Mouse (Mus musculus) C2C12 (cell line): ENCODE results near the gene Clstn2. TPM values are rescaled to one million over a fixed set of nuclear protein-coding genes. Genes with fewer than 3 reads are reported as not detected.

ENCODE experiments used
- H3K27me3 ChIP-seq: one replicate; pipeline ENCODE4 v1.6.1; 2011; ENCODE audit not compliant: control insufficient read depth, insufficient read depth, insufficient read length
- H3K36me3 ChIP-seq: one replicate; pipeline ENCODE4 v1.6.1; 2011; ENCODE audit not compliant: control insufficient read depth, insufficient read depth
- H3K4me3 ChIP-seq: one replicate; pipeline ENCODE4 v1.5.1; 2011; ENCODE audit warnings: mild to moderate bottlenecking, control low read depth; ENCODE audit not compliant: poor library complexity, insufficient read depth, severe bottlenecking
- H3K79me2 ChIP-seq: one replicate; pipeline ENCODE4 v1.6.1; 2011; ENCODE audit not compliant: control insufficient read depth, insufficient read depth
- H3K79me3 ChIP-seq: one replicate; pipeline ENCODE4 v1.6.1; 2011; ENCODE audit warnings: low read depth, control low read depth
- H3ac ChIP-seq: one replicate; pipeline ENCODE3; 2011; ENCODE audit warnings: low read depth; ENCODE audit not compliant: control insufficient read depth, insufficient read length
- CEBPB ChIP-seq: IDR thresholded peaks from one replicate; pipeline ENCODE4 v1.6.1; 2011; ENCODE audit warnings: low read depth, mild to moderate bottlenecking, control low read depth, moderate library complexity
- CTCF ChIP-seq: IDR thresholded peaks from one replicate; pipeline ENCODE4 v1.5.1; 2011; ENCODE audit not compliant: control insufficient read depth, insufficient read depth, insufficient read length
- FOSL1 ChIP-seq: IDR thresholded peaks from one replicate; pipeline ENCODE4 v1.8.0; 2011; ENCODE audit warnings: mild to moderate bottlenecking, low read length; ENCODE audit not compliant: poor library complexity, insufficient read depth, severe bottlenecking
- MAX ChIP-seq: IDR thresholded peaks from one replicate; pipeline ENCODE4 v1.6.1; 2011; ENCODE audit warnings: mild to moderate bottlenecking, control low read depth
- MYOD1 ChIP-seq: IDR thresholded peaks from one replicate; pipeline ENCODE4 v1.6.1; 2011; ENCODE audit warnings: low read depth; ENCODE audit not compliant: control insufficient read depth, insufficient read length
- MYOG ChIP-seq: IDR thresholded peaks from one replicate; pipeline ENCODE4 v1.6.1; 2011; ENCODE audit not compliant: control insufficient read depth, insufficient read length; ENCODE audit errors: extremely low read depth
- USF1 ChIP-seq: IDR thresholded peaks from one replicate; pipeline ENCODE4 v1.6.1; 2011; ENCODE audit warnings: low read depth, mild to moderate bottlenecking, control low read depth, moderate library complexity
- polyA plus RNA-seq: library from polyadenylated mRNA; unstranded; fragments of >200 nt; fragmentation: generic; extraction: Trizol; gene quantifications from one replicate; pipeline ENCODE4 v1.2.1, GENCODE M21; 2012; ENCODE audit warnings: missing spikeins

The Clstn2 gene
- polyA plus RNA-seq, 1 experiment = 0.01 TPM

GRCm38 (mm10) chr9:98031898-98032572, 946 bp downstream of the Clstn2 start:
- TF ChIP-seq CTCF = no peak
- no peak for TF ChIP-seq USF1
- TF ChIP-seq MAX = no peak
- no peak for TF ChIP-seq MYOD1
- TF ChIP-seq FOSL1 = no peak
- TF ChIP-seq MYOG = no peak
- TF ChIP-seq CEBPB = no peak
- Histone ChIP-seq H3K27me3 (no peaks in the 10 kb centered on the region), H3K79me2 (no peaks in the 10 kb centered on the region), H3ac (no peak overlapping the region), H3K36me3 (no peaks in the 10 kb centered on the region), H3K79me3 (no peaks in the 10 kb centered on the region), H3K4me3 (no peak overlapping the region)

DNA sequence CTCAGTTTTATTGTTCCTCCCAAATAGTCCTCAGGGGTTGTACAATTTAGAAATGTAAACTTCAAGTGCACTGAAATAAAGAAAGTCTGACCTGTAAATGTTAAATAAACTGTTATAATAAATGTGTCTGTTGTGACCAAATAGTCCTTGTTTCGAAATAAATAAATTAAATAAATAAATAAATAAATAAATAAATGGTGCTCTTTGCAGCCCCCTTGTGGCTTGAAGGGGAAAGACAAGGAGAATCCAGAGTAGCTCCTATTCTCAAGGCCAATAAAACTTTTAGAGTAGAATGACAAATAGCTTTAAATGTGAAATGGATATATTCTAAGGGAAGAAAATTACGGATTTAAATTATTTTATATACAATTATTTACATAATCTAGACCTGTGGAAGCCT, 2.3 kb downstream of the Clstn2 start:
- Histone ChIP-seq H3K79me3 (no peaks in the 10 kb centered on the region), H3ac (no peak overlapping the region), H3K27me3 (no peaks in the 10 kb centered on the region), H3K79me2 (no peaks in the 10 kb centered on the region), H3K36me3 (no peaks in the 10 kb centered on the region), H3K4me3 (no peak overlapping the region)
- TF ChIP-seq CTCF (no peak), USF1 (no peak), MAX (no peak), FOSL1 (no peak), MYOD1 (no peak), CEBPB (no peak), MYOG (no peak)

DNA sequence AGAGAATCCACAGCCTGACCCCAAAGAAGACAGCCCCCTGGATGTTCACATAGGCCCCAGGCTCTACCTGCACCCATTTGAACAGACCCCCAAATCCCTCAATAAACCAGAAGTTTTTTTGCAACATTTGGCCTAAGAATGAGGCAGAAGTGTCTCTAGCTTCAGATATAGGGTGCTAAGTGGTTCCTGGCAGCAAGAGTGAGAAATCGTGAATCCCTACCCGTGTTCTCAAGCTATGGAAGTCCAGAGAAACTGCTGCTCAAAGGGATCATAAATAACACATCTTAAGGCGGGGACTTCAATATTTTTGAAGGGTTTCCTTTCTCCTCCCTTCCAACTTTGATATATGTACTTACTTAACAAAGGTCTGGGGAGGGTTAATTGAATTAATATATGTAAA, 7.4 kb downstream of the Clstn2 start:
- Histone ChIP-seq H3K79me2 (no peaks in the 10 kb centered on the region), H3K4me3 (no peak overlapping the region), H3ac (no peak overlapping the region), H3K27me3 (no peaks in the 10 kb centered on the region), H3K79me3 (no peaks in the 10 kb centered on the region), H3K36me3 (no peaks in the 10 kb centered on the region)
- no peak for TF ChIP-seq MYOG

GRCm38 (mm10) chr9:98023069-98023468, 9.9 kb downstream of the Clstn2 start:
- H3K27me3 ChIP-seq = no peaks in the 10 kb centered on the region
- H3K4me3 ChIP-seq = no peak overlapping the region
- no peaks in the 10 kb centered on the region for H3K36me3 ChIP-seq
- H3K79me2 ChIP-seq = no peaks in the 10 kb centered on the region
- no peak overlapping the region for H3ac ChIP-seq
- no peaks in the 10 kb centered on the region for H3K79me3 ChIP-seq
- TF ChIP-seq CEBPB (no peak), CTCF (no peak), MYOD1 (no peak), USF1 (no peak), FOSL1 (no peak), MYOG (no peak), MAX (no peak)

GRCm38 (mm10) chr9:98019876-98020275, 13.1 kb downstream of the Clstn2 start:
- TF ChIP-seq MYOG (no peak), FOSL1 (no peak), CTCF (no peak), MYOD1 (no peak)
- H3K79me2 ChIP-seq = no peaks in the 10 kb centered on the region
- no peak overlapping the region for H3K4me3 ChIP-seq
- H3K36me3 ChIP-seq = no peaks in the 10 kb centered on the region
- no peaks in the 10 kb centered on the region for H3K79me3 ChIP-seq
- H3ac ChIP-seq = no peak overlapping the region
- H3K27me3 ChIP-seq = no peaks in the 10 kb centered on the region

- no peaks in the 10 kb centered on the region for H3K79me2 ChIP-seq
- no peak overlapping the region for H3K4me3 ChIP-seq
- TF ChIP-seq CTCF = no peak
- no peak for TF ChIP-seq MYOD1
- no peak for TF ChIP-seq MYOG
- TF ChIP-seq USF1 = no peak
- no peak for TF ChIP-seq CEBPB
- no peak overlapping the region for H3ac ChIP-seq
- H3K79me3 ChIP-seq = no peaks in the 10 kb centered on the region
- H3K27me3 ChIP-seq = no peaks in the 10 kb centered on the region
- H3K36me3 ChIP-seq = no peaks in the 10 kb centered on the region
Measured at GRCm38 (mm10) chr9:98018687-98019086, 14.3 kb downstream of the Clstn2 start.
